Mouse (Mus musculus) gastrocnemius, adult 8-10 months (tissue): ENCODE measurements around the gene Rbfox2. TPM values are rescaled to one million over a fixed set of nuclear protein-coding genes. Genes with fewer than 3 reads are reported as not detected.
A peak's percentile ranks its signal among the peaks of the same experiment; 100 is the strongest.
"Not testable (repeated sequence)": the region's sequence is repeated elsewhere in the genome, so short reads cannot be mapped to it uniquely, and the experiment has no call there.

ENCODE experiments used
- DNase-seq, 2 experiments: peaks; one replicate each; pipeline ENCODE4 v3.0.0; 2022; ENCODE audit warnings: low spot score in 2 of 2
- total RNA-seq, 4 experiments: library from RNA; stranded (reverse); gene quantifications; 2 replicates each; pipeline ENCODE4 v1.2.4; 2022

Rbfox2 gene
- total RNA-seq: 10 to 100 TPM; 40.8 to 56.7 (median 46.9) TPM

DNA sequence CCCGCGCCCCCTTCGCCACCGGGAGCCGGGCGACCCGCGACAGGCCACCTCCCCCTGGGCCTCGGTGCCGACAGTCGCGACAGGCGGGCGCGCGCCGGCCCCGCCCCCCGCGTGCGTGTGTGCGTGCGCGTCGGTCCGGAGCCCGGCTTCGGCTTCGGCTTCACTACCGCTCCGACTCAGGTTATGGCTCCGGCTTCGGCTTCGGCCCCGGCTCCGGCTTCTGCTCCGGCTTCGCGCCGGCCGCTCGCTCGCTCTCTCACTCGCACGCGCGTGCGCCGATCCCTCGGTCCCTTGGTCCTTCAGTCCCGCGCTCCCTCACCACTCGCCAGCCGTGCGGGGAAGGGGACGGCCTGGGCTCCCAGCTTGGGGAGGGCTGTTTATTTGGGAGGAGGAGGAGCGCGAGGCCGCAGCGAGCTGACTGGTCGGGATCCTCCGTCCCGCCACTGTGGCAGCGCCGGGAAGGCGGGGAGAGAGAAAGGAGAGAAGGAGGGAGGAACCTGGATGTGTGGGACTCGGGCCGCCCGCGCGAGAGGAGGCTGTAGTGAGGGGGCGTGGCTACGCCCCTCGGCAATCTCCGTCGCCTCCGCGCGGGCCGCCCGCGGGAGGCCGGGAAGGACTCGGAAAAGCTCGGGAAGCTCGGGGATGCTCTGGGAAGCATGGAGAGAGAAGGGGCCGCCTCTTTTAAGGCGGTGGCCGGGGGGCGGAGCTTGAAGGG, at the start of gene Rbfox2:
Gene Rbfox2, minus strand, starts transcription at position 458 of the 715 bp plus-strand sequence.
- DNase-seq: peak; percentile 92 to 95

- no peak for DNase-seq
Measured at GRCm38 (mm10) chr15:77356248-77356810, 49.5 kb upstream of the Rbfox2 start.

GRCm38 (mm10) chr15:77354848-77355551, 48.2 kb upstream of the Rbfox2 start:
- DNase-seq: no peak

DNA sequence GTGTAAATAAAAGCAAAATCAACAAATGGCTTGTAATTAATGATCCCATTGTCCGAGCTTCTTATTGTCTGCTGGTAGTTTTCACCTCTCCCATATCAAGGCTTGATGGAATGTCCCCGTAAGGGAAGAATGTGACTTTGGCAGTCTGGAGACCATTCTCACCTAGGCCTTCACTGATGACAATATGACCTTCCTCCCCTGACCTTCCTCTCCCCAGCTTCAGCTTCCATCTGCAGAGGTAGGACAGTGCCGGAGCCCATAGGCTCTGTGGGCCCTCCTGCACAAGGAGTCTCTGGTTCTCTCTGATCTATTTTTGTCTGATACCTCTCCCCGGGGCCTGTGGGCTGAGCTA, 47.7 kb upstream of the Rbfox2 start:
- DNase-seq: no peak

DNA sequence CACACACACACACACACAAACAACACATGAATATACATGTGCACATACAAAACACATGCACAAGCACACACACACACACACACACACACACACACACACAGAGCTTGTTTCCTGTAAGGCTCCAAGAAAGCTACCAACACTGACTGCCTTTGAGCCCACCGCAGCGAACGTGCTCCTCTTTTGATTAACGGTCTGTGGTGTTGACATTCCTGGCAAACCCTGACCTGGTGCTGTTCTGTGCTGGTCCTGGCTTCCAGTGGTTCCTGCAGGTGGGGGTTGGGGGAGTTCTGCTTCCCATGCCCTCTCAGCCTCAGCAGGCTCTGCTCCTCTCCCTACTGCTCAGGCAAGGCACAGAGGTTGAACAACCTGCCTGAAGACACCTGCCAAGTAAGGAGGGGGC, 47.0 kb upstream of the Rbfox2 start:
- DNase-seq: no peak

GRCm38 (mm10) chr15:77352863-77353262, 46.1 kb upstream of the Rbfox2 start:
- DNase-seq: no peak

- DNase-seq: no peak
Measured at GRCm38 (mm10) chr15:77350117-77350516, 43.3 kb upstream of the Rbfox2 start.

DNA sequence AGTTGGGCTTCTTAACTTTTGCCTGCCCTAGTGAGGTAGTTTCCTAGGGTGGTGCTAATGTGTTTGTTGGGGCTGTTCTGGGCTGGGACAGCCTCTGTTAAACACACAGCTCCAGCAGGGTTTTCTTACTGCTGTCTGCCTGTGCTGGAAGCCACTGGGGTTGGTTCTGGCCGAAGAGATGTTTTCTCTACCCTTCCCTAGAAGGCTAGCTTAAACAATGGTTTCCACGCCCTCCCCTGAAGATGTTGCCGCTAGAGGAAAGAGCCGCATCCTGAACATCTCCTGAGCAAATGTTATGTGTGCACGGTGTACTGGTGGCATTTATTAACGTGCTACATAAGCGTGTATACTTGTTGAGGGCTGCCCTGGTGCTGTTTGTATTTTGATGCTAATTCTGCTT, 41.3 kb upstream of the Rbfox2 start:
- no peak for DNase-seq

DNA sequence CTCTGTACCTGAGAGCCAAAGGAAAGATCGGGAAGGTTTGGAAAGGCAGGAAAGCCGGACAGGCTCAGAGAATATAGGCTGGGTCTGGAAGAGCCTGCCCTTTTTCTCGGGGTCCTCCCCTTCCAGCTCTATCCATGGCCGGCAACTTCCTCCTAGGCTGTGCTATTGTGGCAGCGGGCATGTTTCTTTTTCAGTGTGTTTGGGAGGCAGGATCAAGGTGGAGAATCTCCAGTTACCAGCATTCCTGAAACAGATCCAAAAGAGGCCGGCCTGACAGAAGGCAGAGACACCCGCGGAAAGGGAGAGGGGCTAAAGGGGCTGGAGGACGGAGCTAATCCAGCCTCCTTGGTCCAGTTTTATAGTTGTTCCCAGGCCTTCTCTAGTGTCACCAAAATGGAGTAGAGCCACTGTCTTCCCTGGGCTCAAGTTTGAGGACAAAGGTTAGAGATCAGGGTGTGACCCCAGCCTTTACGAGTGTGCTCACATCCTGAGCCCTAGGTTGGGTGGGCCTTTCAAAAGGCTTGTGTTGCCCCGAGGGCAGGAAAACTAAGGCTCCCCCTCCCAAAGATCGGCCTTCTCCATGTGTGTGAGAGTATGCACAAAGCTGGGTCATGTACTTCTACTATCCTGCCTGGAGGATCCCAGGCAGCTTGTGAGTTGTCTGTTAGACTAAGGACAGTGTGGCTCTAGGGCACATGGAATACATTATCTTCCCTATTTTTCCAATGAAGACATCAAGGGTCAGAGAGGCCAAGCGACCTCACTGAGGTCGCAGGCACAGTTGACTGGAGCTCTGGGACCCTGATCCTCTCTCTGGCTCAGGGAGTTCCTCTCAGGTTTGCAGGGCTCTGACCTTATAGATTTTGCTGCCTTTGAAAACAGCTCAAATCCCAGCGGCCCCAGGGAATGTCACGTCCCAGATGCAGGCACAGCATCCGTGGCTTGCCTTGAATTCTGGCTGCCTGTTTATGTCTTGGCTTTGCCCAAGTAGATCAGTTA, 37.6 kb upstream of the Rbfox2 start:
- no peak for DNase-seq

DNA sequence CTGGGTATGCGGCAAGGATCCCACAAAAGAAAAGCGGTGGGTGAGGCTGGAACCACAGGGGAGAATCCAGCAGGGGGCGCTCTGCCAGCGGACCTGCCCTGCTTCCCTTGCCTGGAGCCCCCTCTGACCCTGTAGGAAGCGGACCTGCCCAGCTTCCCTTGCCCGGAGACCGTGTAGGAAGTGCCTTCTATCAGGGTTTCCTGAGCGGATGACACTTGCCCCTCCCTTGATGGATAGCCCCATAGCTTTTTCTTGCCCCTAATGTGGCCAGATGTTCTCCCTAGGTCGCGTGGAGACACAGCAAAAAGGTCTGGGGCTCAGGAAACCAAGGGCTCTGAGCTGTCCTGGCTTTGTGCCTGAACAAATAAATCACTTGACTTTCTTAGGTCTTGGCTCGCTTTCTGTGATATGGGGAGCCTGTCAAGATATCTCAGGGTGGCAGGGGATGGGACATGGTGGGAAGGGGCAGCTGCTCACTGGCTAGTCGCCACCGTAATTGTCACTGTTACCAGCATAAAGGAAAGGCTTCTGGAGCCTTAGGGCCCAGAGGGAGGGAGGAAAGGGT, 36.8 kb upstream of the Rbfox2 start:
- DNase-seq: peak; percentile 64 to 76

- no peak for DNase-seq
Measured at GRCm38 (mm10) chr15:77342962-77343526, 36.2 kb upstream of the Rbfox2 start.

DNA sequence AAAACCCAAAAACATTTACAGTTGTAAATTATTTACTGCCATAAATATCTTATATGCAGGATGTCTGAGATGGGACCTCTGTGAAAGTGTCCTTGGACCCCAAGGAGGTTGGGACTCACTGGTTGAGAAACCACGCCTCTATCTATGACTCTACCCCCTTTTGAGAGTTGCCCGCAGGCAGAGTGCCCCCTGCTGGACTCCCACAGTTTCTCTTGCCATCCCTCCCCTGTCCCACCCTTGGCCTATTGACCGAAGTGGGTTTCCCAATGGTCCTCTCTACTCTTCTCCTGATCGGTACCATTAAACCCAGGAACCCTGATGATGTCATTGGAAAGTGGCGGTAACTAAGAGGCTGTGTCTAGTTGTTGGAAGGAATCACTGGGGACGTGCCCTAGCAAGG, 35.2 kb upstream of the Rbfox2 start:
- no peak for DNase-seq

DNA sequence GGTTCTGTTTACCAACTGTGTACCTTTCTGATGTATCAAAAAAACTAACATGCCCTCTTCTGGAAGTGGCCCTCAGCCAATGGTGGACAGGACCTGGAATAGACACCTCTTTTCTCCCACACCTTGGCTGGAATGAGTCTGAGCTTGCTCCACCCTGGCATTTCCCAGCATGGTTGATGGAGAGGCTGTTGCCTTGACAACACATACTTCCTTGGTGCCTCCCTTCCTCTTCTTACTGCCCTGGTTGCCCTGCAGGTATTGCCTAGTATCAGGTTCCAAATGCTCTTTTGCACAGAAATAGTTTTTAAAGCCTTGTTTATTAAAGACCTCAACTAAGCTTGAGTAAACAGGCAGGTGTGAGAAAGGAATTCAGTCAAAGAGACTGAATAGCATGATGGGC, 33.8 kb upstream of the Rbfox2 start:
- no peak for DNase-seq

- DNase-seq: no peak
Measured at GRCm38 (mm10) chr15:77338924-77339429, 32.2 kb upstream of the Rbfox2 start.

- no peak for DNase-seq
Measured at GRCm38 (mm10) chr15:77338451-77338850, 31.6 kb upstream of the Rbfox2 start.

DNA sequence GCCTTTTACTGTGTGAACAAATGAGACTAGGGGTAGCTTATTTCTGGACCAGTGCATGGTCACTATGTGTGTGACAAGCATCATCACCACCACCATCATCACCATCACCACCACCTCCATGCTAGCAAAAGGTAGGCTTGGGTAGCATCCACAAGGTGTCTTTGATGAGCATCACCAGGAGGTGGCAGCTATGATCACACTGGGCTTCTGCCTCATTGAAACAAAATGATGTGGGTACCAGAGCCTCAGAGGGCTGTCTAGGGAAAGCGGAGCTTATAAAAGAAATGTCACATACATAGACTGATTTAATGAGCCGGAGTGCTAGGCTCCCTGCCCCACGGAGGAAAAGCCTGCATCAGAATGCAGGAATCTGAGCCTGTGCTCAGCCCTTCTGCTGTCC, 31.1 kb upstream of the Rbfox2 start:
- DNase-seq: no peak

GRCm38 (mm10) chr15:77336968-77337341, 30.2 kb upstream of the Rbfox2 start:
- DNase-seq: no peak

DNA sequence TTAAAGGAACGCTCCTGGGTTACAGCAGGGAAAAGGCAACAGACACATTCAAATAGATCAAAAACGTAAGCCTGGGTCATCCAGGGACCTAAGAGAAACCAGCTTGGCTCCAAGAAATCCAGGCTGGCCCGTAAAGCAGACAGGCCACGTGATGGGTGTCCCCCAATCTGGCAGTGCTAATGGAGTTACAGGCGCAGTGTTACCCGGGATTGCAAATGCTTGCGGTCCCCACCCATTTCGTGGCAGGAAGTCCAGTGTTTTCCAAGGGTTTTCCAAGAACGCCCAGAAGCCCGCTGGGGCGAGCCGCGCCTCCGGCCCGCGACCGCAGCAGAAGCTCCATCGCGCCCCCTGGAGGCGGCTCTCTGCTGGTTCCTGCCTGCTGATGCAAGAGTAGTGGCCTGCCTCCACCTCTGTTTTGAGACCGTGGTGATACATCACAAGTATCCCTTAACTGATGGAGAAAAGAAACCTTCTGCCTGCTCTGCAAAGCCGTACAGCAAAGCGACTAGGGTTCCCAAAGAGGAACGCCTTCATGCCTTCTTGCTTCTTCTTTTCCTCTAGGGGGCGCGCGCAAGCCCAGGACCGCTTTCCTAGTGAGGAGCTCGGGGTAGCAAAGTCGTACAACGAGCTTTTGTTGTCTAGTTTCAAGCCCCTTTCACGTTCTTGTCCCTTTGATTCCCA, 29.6 kb upstream of the Rbfox2 start:
- peak; percentile 91 for DNase-seq

DNA sequence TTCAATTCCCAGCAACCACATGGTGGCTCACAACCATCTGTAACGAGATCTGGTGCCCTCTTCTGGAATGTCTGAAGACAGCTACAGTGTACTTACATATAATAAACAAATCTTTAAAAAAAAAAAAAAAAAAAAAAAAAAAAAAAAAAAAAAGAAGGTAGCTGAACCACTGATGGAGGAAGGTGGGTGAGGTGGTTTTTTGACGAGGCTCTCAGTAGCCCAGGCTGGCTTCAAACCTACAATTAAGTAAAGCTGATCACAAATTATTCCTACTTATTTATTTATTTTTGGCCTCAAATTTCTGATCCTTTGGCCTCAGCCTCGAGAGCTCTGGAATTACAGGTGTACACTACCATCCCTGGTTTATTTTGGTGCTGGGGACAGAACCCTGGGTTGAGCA, 28.4 kb upstream of the Rbfox2 start:
- not testable (repeated sequence) for DNase-seq
